Mouse (Mus musculus) liver, embryonic 11.5 days (tissue): ENCODE results near the gene Fzd7. TPM values are rescaled to one million over a fixed set of nuclear protein-coding genes. Genes with fewer than 3 reads are reported as not detected.

ENCODE experiments used
- ATAC-seq: fragments of 200-750 bp; cut with Nextera tagmentation; replicated peaks from 2 replicates; pipeline ENCODE4 v1.8.0; 2017; ENCODE audit warnings: moderate number of reproducible peaks, mild to moderate bottlenecking, moderate TSS enrichment, moderate library complexity; ENCODE audit not compliant: low FRiP score
- DNase-seq: peaks from one replicate; pipeline ENCODE4 v3.0.0-alpha.2; 2017; ENCODE audit warnings: low spot score
- H3K27ac ChIP-seq: fragments of 300-500 bp; sonication (generic); 2 replicates; pipeline ENCODE4 v1.5.1; 2014; ENCODE audit warnings: mild to moderate bottlenecking, low read depth, low read length, control low read depth
- H3K27me3 ChIP-seq: fragments of 300-500 bp; sonication (generic); replicated peaks from 2 replicates; pipeline ENCODE4 v1.6.1; 2014; ENCODE audit warnings: low read length, mixed read lengths; ENCODE audit not compliant: control insufficient read depth, insufficient read depth
- H3K36me3 ChIP-seq: fragments of 300-500 bp; sonication (generic); 2 replicates; pipeline ENCODE4 v1.6.1; 2014; ENCODE audit warnings: mild to moderate bottlenecking, low read length, moderate library complexity, mixed read lengths; ENCODE audit not compliant: control insufficient read depth, insufficient read depth
- H3K4me1 ChIP-seq: fragments of 300-500 bp; sonication (generic); replicated peaks from 2 replicates; pipeline ENCODE4 v1.6.1; 2014; ENCODE audit warnings: low read length, mixed read lengths; ENCODE audit not compliant: control insufficient read depth, insufficient read depth
- H3K4me2 ChIP-seq: fragments of 300-500 bp; sonication (generic); 2 replicates; pipeline ENCODE4 v1.6.1; 2014; ENCODE audit warnings: mild to moderate bottlenecking, control low read depth, moderate library complexity
- H3K4me3 ChIP-seq: fragments of 300-500 bp; sonication (generic); 2 replicates; pipeline ENCODE4 v1.5.1; 2014; ENCODE audit warnings: low read depth, low read length, control low read depth
- H3K9ac ChIP-seq: fragments of 300-500 bp; sonication (generic); 2 replicates; pipeline ENCODE4 v1.6.1; 2014; ENCODE audit warnings: low read depth, low read length, control low read depth
- H3K9me3 ChIP-seq: fragments of 300-500 bp; sonication (generic); 2 replicates; pipeline ENCODE4 v1.6.1; 2016; ENCODE audit warnings: low read length, inconsistent platforms, mixed read lengths; ENCODE audit not compliant: control insufficient read depth
- WGBS: fragments of 180-500 bp; shearing (Covaris S2); extraction: QIAGEN DNeasy Blood & Tissue Kit; methylation state at CpG from one replicate; pipeline ENCODE4 v1.1.7; 2014; 5-methylcytosine and 5-hydroxymethylcytosine counted together
- polyA plus RNA-seq: library from polyadenylated mRNA; unstranded; fragments of >200 nt; fragmentation: Nextera tagmentation; extraction: Ambion mirVana; gene quantifications from 2 replicates; pipeline ENCODE4 v1.2.1, GENCODE M21; 2014

Gene Fzd7
- polyA plus RNA-seq, 1 experiment from 2014 or later = 7.7 TPM

- Histone ChIP-seq H3K9ac (no peak overlapping the region), H3K4me3 (no peak overlapping the region), H3K4me1 (peaks cover 25% of the 10 kb centered on the region), H3K27ac (no peak overlapping the region), H3K36me3 (0 out of 2 replicates have a peak, but pooled peaks cover 2% of the 10 kb centered on the region), H3K9me3 (no peaks in the 10 kb centered on the region), H3K27me3 (peaks cover 12% of the 10 kb centered on the region), H3K4me2 (no peak overlapping the region)
- ATAC-seq (no peak), DNase-seq (no peak)
- 78% methylated on average over 3 of the region's 3 CpGs for WGBS
Measured at GRCm38 (mm10) chr1:59478911-59479310, 3.3 kb upstream of the Fzd7 start.

- Histone ChIP-seq H3K9ac (peak overlapping the region; percentile 59), H3K27ac (peak overlapping the region; percentile 76), H3K27me3 (peaks cover 12% of the 10 kb centered on the region), H3K9me3 (no peaks in the 10 kb centered on the region), H3K4me1 (peaks cover 28% of the 10 kb centered on the region), H3K36me3 (peaks cover 2% of the 10 kb centered on the region; the same call in 1 of the 2 replicates), H3K4me3 (peak overlapping the region; percentile 83), H3K4me2 (peak overlapping the region; percentile 98)
- 6% methylated on average over 23 of the region's 23 CpGs for WGBS
- ATAC-seq (no peak), DNase-seq (no peak)
Measured at GRCm38 (mm10) chr1:59480821-59481455, 1.3 kb upstream of the Fzd7 start.

- peak; percentile 95 for ATAC-seq
- Histone ChIP-seq H3K27ac (peak overlapping the region; percentile 91), H3K4me2 (peak overlapping the region; percentile 98), H3K4me1 (peaks cover 28% of the 10 kb centered on the region), H3K9me3 (no peaks in the 10 kb centered on the region), H3K36me3 (peaks cover 2% of the 10 kb centered on the region; the same call in 1 of the 2 replicates), H3K4me3 (peak overlapping the region; percentile 83), H3K9ac (peak overlapping the region; percentile 79), H3K27me3 (peaks cover 12% of the 10 kb centered on the region)
- peak; percentile 89 for DNase-seq
- WGBS = under 1% methylated on average over 57 of the region's 57 CpGs
Measured at GRCm38 (mm10) chr1:59481456-59482291, 550 bp upstream of the Fzd7 start.

GRCm38 (mm10) chr1:59482696-59483520 lies 684 bp downstream of the Fzd7 start:
- Histone ChIP-seq H3K4me3 (peak overlapping the region; percentile 83), H3K9me3 (no peaks in the 10 kb centered on the region), H3K9ac (peak overlapping the region; percentile 79), H3K27me3 (peaks cover 12% of the 10 kb centered on the region), H3K36me3 (peaks cover 2% of the 10 kb centered on the region; the same call in 1 of the 2 replicates), H3K4me2 (peak overlapping the region; percentile 98), H3K4me1 (peaks cover 39% of the 10 kb centered on the region), H3K27ac (peak overlapping the region; percentile 91)
- ATAC-seq (peak; percentile 15; the same call in 1 of the 2 replicates), DNase-seq (peak; percentile 69)
- WGBS = under 1% methylated on average over 88 of the region's 88 CpGs

- H3K9me3 ChIP-seq = no peaks in the 10 kb centered on the region
- no peak for ATAC-seq
- H3K27ac ChIP-seq = peak overlapping the region; percentile 91
- peaks cover 12% of the 10 kb centered on the region for H3K27me3 ChIP-seq
- peak overlapping the region; percentile 83 for H3K4me3 ChIP-seq
- peaks cover 44% of the 10 kb centered on the region for H3K4me1 ChIP-seq
- DNase-seq = peak; percentile 62
- 10% methylated on average over 46 of the region's 46 CpGs for WGBS
- H3K4me2 ChIP-seq = peak overlapping the region; percentile 98
- H3K9ac ChIP-seq = peak overlapping the region; percentile 79
- H3K36me3 ChIP-seq = peaks cover 2% of the 10 kb centered on the region; the same call in 1 of the 2 replicates
Measured at GRCm38 (mm10) chr1:59483521-59484245, 1.5 kb downstream of the Fzd7 start.

GRCm38 (mm10) chr1:59484314-59484713 lies 2.1 kb downstream of the Fzd7 start:
- Histone ChIP-seq H3K9ac (peak overlapping the region; percentile 79), H3K4me2 (peak overlapping the region; percentile 98), H3K27ac (peak overlapping the region; percentile 16), H3K9me3 (no peaks in the 10 kb centered on the region), H3K4me1 (peaks cover 45% of the 10 kb centered on the region), H3K36me3 (peaks cover 2% of the 10 kb centered on the region; the same call in 1 of the 2 replicates), H3K27me3 (peaks cover 12% of the 10 kb centered on the region), H3K4me3 (peak overlapping the region; percentile 83)
- DNase-seq = peak; percentile 46
- WGBS = 32% methylated on average over 21 of the region's 21 CpGs
- ATAC-seq = no peak

GRCm38 (mm10) chr1:59484791-59485785 lies 2.9 kb downstream of the Fzd7 start:
- peak overlapping the region; percentile 16; the same call in 1 of the 2 replicates for H3K27ac ChIP-seq
- DNase-seq (peak; percentile 43), ATAC-seq (no peak)
- 33% methylated on average over 16 of the region's 16 CpGs for WGBS
- H3K4me2 ChIP-seq = peak overlapping the region; percentile 98
- peaks cover 12% of the 10 kb centered on the region for H3K27me3 ChIP-seq
- peak overlapping the region; percentile 79 for H3K9ac ChIP-seq
- peaks cover 45% of the 10 kb centered on the region for H3K4me1 ChIP-seq
- no peaks in the 10 kb centered on the region for H3K9me3 ChIP-seq
- H3K36me3 ChIP-seq = peaks cover 2% of the 10 kb centered on the region; the same call in 1 of the 2 replicates
- H3K4me3 ChIP-seq = peak overlapping the region; percentile 83
